Mouse (Mus musculus): ENCODE measurements around the gene Rbfox2. TPM values are rescaled to one million over a fixed set of nuclear protein-coding genes. Genes with fewer than 3 reads are reported as not detected.
"Not testable (repeated sequence)": the region's sequence is repeated elsewhere in the genome, so short reads cannot be mapped to it uniquely, and the experiment has no call there.

Gene Rbfox2
- total and polyA plus RNA-seq, 3 experiments = 2.1 to 6.5 (median 2.3) TPM

- no peak for DNase-seq (ENCODE audit: low spot score)
- TF ChIP-seq CTCF (IDR thresholded peaks at IDR 0.05; ENCODE audit: low read depth, low read length) (no peak), GATA1 (IDR thresholded peaks at IDR 0.05; ENCODE audit: borderline replicate concordance, low read length) (no peak), TAL1 (conservative IDR thresholded peaks at IDR 0.05; ENCODE audit: low read depth, low read length) (no peak), POLR2AphosphoS5 (IDR thresholded peaks at IDR 0.05; ENCODE audit: insufficient replicate concordance, low read depth, low read length) (no peak), GATA2 (IDR thresholded peaks at IDR 0.05; ENCODE audit: borderline replicate concordance, low read depth, low read length) (no peak)
- Histone ChIP-seq H3K4me3 (ENCODE audit: low read depth, low read length) (no peak overlapping the region), H3K27me3 (ENCODE audit: insufficient read depth, low read length) (no peaks in the 10 kb centered on the region), H3K36me3 (replicated peaks) (no peaks in the 10 kb centered on the region), H3K9me3 (replicated peaks) (no peaks in the 10 kb centered on the region), H3K4me1 (ENCODE audit: insufficient read depth, low read depth, low read length) (no peaks in the 10 kb centered on the region)
- ATAC-seq (ENCODE audit: extremely low read depth, insufficient number of reproducible peaks, low FRiP score, poor library complexity, severe bottlenecking) = no peak
Observed at GRCm38 (mm10) chr15:77273947-77274346, 32.9 kb downstream of the Rbfox2 start.

- peaks cover 3% of the 10 kb centered on the region; the same call in 1 of the 2 replicates for H3K27me3 ChIP-seq (ENCODE audit: insufficient read depth, low read length)
- H3K36me3 ChIP-seq (replicated peaks) = no peaks in the 10 kb centered on the region
- no peak overlapping the region for H3K4me3 ChIP-seq (ENCODE audit: low read depth, low read length)
- ATAC-seq (ENCODE audit: extremely low read depth, insufficient number of reproducible peaks, low FRiP score, poor library complexity, severe bottlenecking) (no peak), DNase-seq (ENCODE audit: low spot score) (no peak)
- no peak for TF ChIP-seq GATA2 (IDR thresholded peaks at IDR 0.05; ENCODE audit: borderline replicate concordance, low read depth, low read length)
- no peak for TF ChIP-seq CTCF (IDR thresholded peaks at IDR 0.05; ENCODE audit: low read depth, low read length)
- no peak for TF ChIP-seq TAL1 (conservative IDR thresholded peaks at IDR 0.05; ENCODE audit: low read depth, low read length)
- TF ChIP-seq GATA1 (IDR thresholded peaks at IDR 0.05; ENCODE audit: borderline replicate concordance, low read length) = no peak
- TF ChIP-seq POLR2AphosphoS5 (IDR thresholded peaks at IDR 0.05; ENCODE audit: insufficient replicate concordance, low read depth, low read length) = no peak
- no peaks in the 10 kb centered on the region for H3K9me3 ChIP-seq (replicated peaks)
- no peaks in the 10 kb centered on the region for H3K4me1 ChIP-seq (ENCODE audit: insufficient read depth, low read depth, low read length)
Observed at GRCm38 (mm10) chr15:77271285-77271684, 35.5 kb downstream of the Rbfox2 start.

- not testable (repeated sequence) for ATAC-seq (ENCODE audit: extremely low read depth, insufficient number of reproducible peaks, low FRiP score, poor library complexity, severe bottlenecking); H3K4me1 ChIP-seq (ENCODE audit: insufficient read depth, low read depth, low read length); H3K4me3 ChIP-seq (ENCODE audit: low read depth, low read length); H3K27me3 ChIP-seq (ENCODE audit: insufficient read depth, low read length); H3K36me3 ChIP-seq (replicated peaks); H3K9me3 ChIP-seq (replicated peaks); DNase-seq (ENCODE audit: low spot score)
Observed at GRCm38 (mm10) chr15:77269496-77269895, 37.3 kb downstream of the Rbfox2 start.

GRCm38 (mm10) chr15:77268415-77268814 lies 38.4 kb downstream of the Rbfox2 start:
- Histone ChIP-seq H3K4me1 (ENCODE audit: insufficient read depth, low read depth, low read length) (no peaks in the 10 kb centered on the region), H3K9me3 (replicated peaks) (no peaks in the 10 kb centered on the region), H3K27me3 (ENCODE audit: insufficient read depth, low read length) (peaks cover 3% of the 10 kb centered on the region; the same call in 1 of the 2 replicates), H3K36me3 (replicated peaks) (no peaks in the 10 kb centered on the region), H3K4me3 (ENCODE audit: low read depth, low read length) (no peak overlapping the region)
- no peak for DNase-seq (ENCODE audit: low spot score)
- TF ChIP-seq GATA2 (IDR thresholded peaks at IDR 0.05; ENCODE audit: borderline replicate concordance, low read depth, low read length) (no peak), GATA1 (IDR thresholded peaks at IDR 0.05; ENCODE audit: borderline replicate concordance, low read length) (no peak), CTCF (IDR thresholded peaks at IDR 0.05; ENCODE audit: low read depth, low read length) (no peak), POLR2AphosphoS5 (IDR thresholded peaks at IDR 0.05; ENCODE audit: insufficient replicate concordance, low read depth, low read length) (no peak), TAL1 (conservative IDR thresholded peaks at IDR 0.05; ENCODE audit: low read depth, low read length) (no peak)
- ATAC-seq (ENCODE audit: extremely low read depth, insufficient number of reproducible peaks, low FRiP score, poor library complexity, severe bottlenecking) = no peak

GRCm38 (mm10) chr15:77265318-77265717 lies 41.5 kb downstream of the Rbfox2 start:
- no peaks in the 10 kb centered on the region for H3K4me1 ChIP-seq (ENCODE audit: insufficient read depth, low read depth, low read length)
- H3K27me3 ChIP-seq (ENCODE audit: insufficient read depth, low read length) = peaks cover 3% of the 10 kb centered on the region; the same call in 1 of the 2 replicates
- no peak for DNase-seq (ENCODE audit: low spot score)
- no peak for ATAC-seq (ENCODE audit: extremely low read depth, insufficient number of reproducible peaks, low FRiP score, poor library complexity, severe bottlenecking)
- H3K36me3 ChIP-seq (replicated peaks) = no peaks in the 10 kb centered on the region
- no peaks in the 10 kb centered on the region for H3K9me3 ChIP-seq (replicated peaks)
- no peak overlapping the region for H3K4me3 ChIP-seq (ENCODE audit: low read depth, low read length)
- no peak for TF ChIP-seq CTCF (IDR thresholded peaks at IDR 0.05; ENCODE audit: low read depth, low read length)
- no peak for TF ChIP-seq POLR2AphosphoS5 (IDR thresholded peaks at IDR 0.05; ENCODE audit: insufficient replicate concordance, low read depth, low read length)
- no peak for TF ChIP-seq GATA2 (IDR thresholded peaks at IDR 0.05; ENCODE audit: borderline replicate concordance, low read depth, low read length)
- TF ChIP-seq GATA1 (IDR thresholded peaks at IDR 0.05; ENCODE audit: borderline replicate concordance, low read length) = no peak
- no peak for TF ChIP-seq TAL1 (conservative IDR thresholded peaks at IDR 0.05; ENCODE audit: low read depth, low read length)

- Histone ChIP-seq H3K36me3 (replicated peaks) (no peaks in the 10 kb centered on the region), H3K27me3 (ENCODE audit: insufficient read depth, low read length) (peaks cover 3% of the 10 kb centered on the region), H3K4me3 (ENCODE audit: low read depth, low read length) (no peak overlapping the region), H3K4me1 (ENCODE audit: insufficient read depth, low read depth, low read length) (no peaks in the 10 kb centered on the region), H3K9me3 (replicated peaks) (no peaks in the 10 kb centered on the region)
- DNase-seq (ENCODE audit: low spot score) (no peak), ATAC-seq (ENCODE audit: extremely low read depth, insufficient number of reproducible peaks, low FRiP score, poor library complexity, severe bottlenecking) (no peak)
- no peak for TF ChIP-seq GATA2 (IDR thresholded peaks at IDR 0.05; ENCODE audit: borderline replicate concordance, low read depth, low read length)
- no peak for TF ChIP-seq CTCF (IDR thresholded peaks at IDR 0.05; ENCODE audit: low read depth, low read length)
- no peak for TF ChIP-seq POLR2AphosphoS5 (IDR thresholded peaks at IDR 0.05; ENCODE audit: insufficient replicate concordance, low read depth, low read length)
- no peak for TF ChIP-seq GATA1 (IDR thresholded peaks at IDR 0.05; ENCODE audit: borderline replicate concordance, low read length)
- TF ChIP-seq TAL1 (conservative IDR thresholded peaks at IDR 0.05; ENCODE audit: low read depth, low read length) = no peak
Observed at GRCm38 (mm10) chr15:77264314-77264713, 42.5 kb downstream of the Rbfox2 start.

GRCm38 (mm10) chr15:77262782-77263181 lies 44.0 kb downstream of the Rbfox2 start:
- no peaks in the 10 kb centered on the region for H3K36me3 ChIP-seq (replicated peaks)
- no peak overlapping the region for H3K4me3 ChIP-seq (ENCODE audit: low read depth, low read length)
- ATAC-seq (ENCODE audit: extremely low read depth, insufficient number of reproducible peaks, low FRiP score, poor library complexity, severe bottlenecking) = no peak
- no peaks in the 10 kb centered on the region for H3K4me1 ChIP-seq (ENCODE audit: insufficient read depth, low read depth, low read length)
- TF ChIP-seq GATA2 (IDR thresholded peaks at IDR 0.05; ENCODE audit: borderline replicate concordance, low read depth, low read length) (no peak), TAL1 (conservative IDR thresholded peaks at IDR 0.05; ENCODE audit: low read depth, low read length) (no peak), CTCF (IDR thresholded peaks at IDR 0.05; ENCODE audit: low read depth, low read length) (no peak), POLR2AphosphoS5 (IDR thresholded peaks at IDR 0.05; ENCODE audit: insufficient replicate concordance, low read depth, low read length) (no peak), GATA1 (IDR thresholded peaks at IDR 0.05; ENCODE audit: borderline replicate concordance, low read length) (no peak)
- H3K9me3 ChIP-seq (replicated peaks) = no peaks in the 10 kb centered on the region
- no peak for DNase-seq (ENCODE audit: low spot score)
- H3K27me3 ChIP-seq (ENCODE audit: insufficient read depth, low read length) = peaks cover 7% of the 10 kb centered on the region

Measured in G1E (cell line).